Mouse (Mus musculus) midbrain, postnatal 0 days (tissue): ENCODE data around the gene Naa40. TPM values are rescaled to one million over a fixed set of nuclear protein-coding genes. Genes with fewer than 3 reads are reported as not detected.
A peak's percentile ranks its signal among the peaks of the same experiment; 100 is the strongest.

Experiments
- ATAC-seq: fragments of 200-750 bp; cut with Nextera tagmentation; 2 replicates; pipeline ENCODE4 v1.8.0; 2017; ENCODE audit warnings: moderate number of reproducible peaks, mild to moderate bottlenecking, moderate TSS enrichment, moderate library complexity; ENCODE audit not compliant: low FRiP score
- DNase-seq: peaks from one replicate; pipeline ENCODE4 v3.0.0-alpha.2; 2015; ENCODE audit warnings: low spot score
- H3K27ac ChIP-seq: fragments of 300-500 bp; sonication (generic); 2 replicates; pipeline ENCODE4 v1.5.1; 2014; ENCODE audit warnings: low read depth, mild to moderate bottlenecking, low read length, mixed read lengths
- H3K27me3 ChIP-seq: fragments of 300-500 bp; sonication (generic); 2 replicates; pipeline ENCODE4 v1.6.1; 2014; ENCODE audit warnings: low read length, control low read depth, mixed read lengths; ENCODE audit not compliant: insufficient read depth
- H3K36me3 ChIP-seq: fragments of 300-500 bp; sonication (generic); 2 replicates; pipeline ENCODE4 v1.6.1; 2014; ENCODE audit warnings: low read length, control low read depth, mixed read lengths; ENCODE audit not compliant: insufficient read depth
- H3K4me1 ChIP-seq: fragments of 300-500 bp; sonication (generic); 2 replicates; pipeline ENCODE4 v1.6.1; 2014; ENCODE audit warnings: mild to moderate bottlenecking, control low read depth, antibody characterized with exemption, low read length, mixed read lengths; ENCODE audit not compliant: insufficient read depth
- H3K4me2 ChIP-seq: fragments of 300-500 bp; sonication (generic); 2 replicates; pipeline ENCODE4 v1.6.1; 2014; ENCODE audit warnings: low read depth, mild to moderate bottlenecking, low read length, mixed read lengths; ENCODE audit not compliant: poor library complexity, severe bottlenecking
- H3K4me3 ChIP-seq: fragments of 300-500 bp; sonication (generic); 2 replicates; pipeline ENCODE4 v1.5.1; 2014; ENCODE audit warnings: low read depth, mild to moderate bottlenecking, low read length, moderate library complexity
- H3K9ac ChIP-seq: fragments of 300-500 bp; sonication (generic); replicated peaks from 2 replicates; pipeline ENCODE4 v1.6.1; 2014; ENCODE audit warnings: mild to moderate bottlenecking, low read length, moderate library complexity, mixed read lengths; ENCODE audit not compliant: poor library complexity, severe bottlenecking
- H3K9me3 ChIP-seq: fragments of 300-500 bp; sonication (generic); 2 replicates; pipeline ENCODE4 v1.6.1; 2016; ENCODE audit warnings: low read length, control low read depth
- CTCF ChIP-seq: IDR thresholded peaks from 2 replicates; pipeline ENCODE4 v1.5.1; 2016; ENCODE audit warnings: antibody characterized with exemption, mild to moderate bottlenecking
- WGBS: fragments of 180-500 bp; shearing (Covaris S2); extraction: QIAGEN DNeasy Blood & Tissue Kit; methylation state at CpG from one replicate; pipeline ENCODE4 v1.1.7; 2014; 5-methylcytosine and 5-hydroxymethylcytosine counted together
- polyA plus RNA-seq: library from polyadenylated mRNA; unstranded; fragments of >200 nt; fragmentation: Nextera tagmentation; extraction: Ambion mirVana; gene quantifications from 2 replicates; pipeline ENCODE4 v1.2.1, GENCODE M21; 2015
- total RNA-seq: library from RNA; depleted of rRNA; stranded (reverse); fragments of >200 nt; gene quantifications from 2 replicates; pipeline ENCODE4 v1.2.3, GENCODE M21; 2014

The Naa40 gene
- total and polyA plus RNA-seq, 2 experiments from 2014 or later: 46.1 to 62.5 TPM

- ATAC-seq (peak; percentile 96), DNase-seq (peak; percentile 96)
- Histone ChIP-seq H3K9ac (peak within 1 kb of the TSS; percentile 86), H3K27ac (peak within 1 kb of the TSS; percentile 89), H3K4me1 (peaks cover 11% of the 10 kb centered on the region), H3K4me2 (peak within 1 kb of the TSS; percentile 88), H3K4me3 (peak within 1 kb of the TSS; percentile 65), H3K36me3 (peaks cover 23% of the 10 kb centered on the region), H3K9me3 (no peaks in the 10 kb centered on the region), H3K27me3 (no peaks in the 10 kb centered on the region)
- TF ChIP-seq CTCF: no peak; the same call in 1 of the 2 replicates
- WGBS: under 1% methylated on average over 77 of the region's 79 CpGs
These were observed 34.9 kb downstream of the Naa40 start, which contains the start of gene Otub1 for GRCm38 (mm10) chr19:7205753-7206736. Otub1 (minus strand) TSS chr19:7206316.

GRCm38 (mm10) chr19:7205326-7205725, 35.7 kb downstream of the Naa40 start:
- no peak for TF ChIP-seq CTCF
- Histone ChIP-seq H3K27ac (peak overlapping the region; percentile 89), H3K4me1 (peaks cover 11% of the 10 kb centered on the region), H3K36me3 (peaks cover 29% of the 10 kb centered on the region), H3K4me3 (peak overlapping the region; percentile 65), H3K9me3 (no peaks in the 10 kb centered on the region), H3K4me2 (peak overlapping the region; percentile 88), H3K9ac (peak overlapping the region; percentile 86), H3K27me3 (no peaks in the 10 kb centered on the region)
- 34% methylated on average over 7 of the region's 7 CpGs for WGBS
- DNase-seq: no peak
- ATAC-seq: no peak

GRCm38 (mm10) chr19:7204898-7205297, 36.1 kb downstream of the Naa40 start:
- no peaks in the 10 kb centered on the region for H3K27me3 ChIP-seq
- DNase-seq (no peak), ATAC-seq (no peak)
- peaks cover 11% of the 10 kb centered on the region for H3K4me1 ChIP-seq
- peaks cover 33% of the 10 kb centered on the region for H3K36me3 ChIP-seq
- H3K4me3 ChIP-seq: peak overlapping the region; percentile 65
- H3K9ac ChIP-seq: peak overlapping the region; percentile 86
- H3K9me3 ChIP-seq: no peaks in the 10 kb centered on the region
- peak overlapping the region; percentile 88 for H3K4me2 ChIP-seq
- 70% methylated on average over 2 of the region's 2 CpGs for WGBS
- no peak for TF ChIP-seq CTCF
- H3K27ac ChIP-seq: no peak overlapping the region

- Histone ChIP-seq H3K4me2 (no peak overlapping the region), H3K4me3 (no peak overlapping the region), H3K27me3 (no peaks in the 10 kb centered on the region), H3K9me3 (no peaks in the 10 kb centered on the region), H3K4me1 (peaks cover 7% of the 10 kb centered on the region; the same call in 1 of the 2 replicates), H3K9ac (no peak overlapping the region), H3K27ac (no peak overlapping the region), H3K36me3 (peaks cover 55% of the 10 kb centered on the region)
- DNase-seq (no peak), ATAC-seq (no peak)
- no peak for TF ChIP-seq CTCF
- 68% methylated on average over 1 of the region's 1 CpGs for WGBS
These were observed 40.6 kb downstream of the Naa40 start for GRCm38 (mm10) chr19:7200427-7200826.

- no peaks in the 10 kb centered on the region for H3K27me3 ChIP-seq
- H3K4me2 ChIP-seq: no peak overlapping the region
- no peaks in the 10 kb centered on the region for H3K4me1 ChIP-seq
- no peak overlapping the region for H3K4me3 ChIP-seq
- H3K9ac ChIP-seq: no peak overlapping the region
- 89% methylated on average over 13 of the region's 13 CpGs for WGBS
- no peak overlapping the region for H3K27ac ChIP-seq
- H3K36me3 ChIP-seq: peaks cover 55% of the 10 kb centered on the region
- H3K9me3 ChIP-seq: no peaks in the 10 kb centered on the region
- TF ChIP-seq CTCF: no peak
- DNase-seq (no peak), ATAC-seq (no peak)
These were observed 41.9 kb downstream of the Naa40 start for GRCm38 (mm10) chr19:7199089-7199488.

GRCm38 (mm10) chr19:7197445-7197844, 43.5 kb downstream of the Naa40 start:
- H3K9ac ChIP-seq: no peak overlapping the region
- peaks cover 40% of the 10 kb centered on the region for H3K36me3 ChIP-seq
- H3K4me1 ChIP-seq: no peaks in the 10 kb centered on the region
- DNase-seq: no peak
- H3K9me3 ChIP-seq: no peaks in the 10 kb centered on the region
- no peak overlapping the region for H3K27ac ChIP-seq
- ATAC-seq: peak; percentile 25; the same call in 1 of the 2 replicates
- H3K4me2 ChIP-seq: no peak overlapping the region
- WGBS: 76% methylated on average over 9 of the region's 9 CpGs
- no peak for TF ChIP-seq CTCF
- H3K4me3 ChIP-seq: no peak overlapping the region
- H3K27me3 ChIP-seq: no peaks in the 10 kb centered on the region
